Mouse (Mus musculus): ENCODE results near the gene Cox17. TPM values are rescaled to one million over a fixed set of nuclear protein-coding genes. Genes with fewer than 3 reads are reported as not detected.

The Cox17 gene
- polyA plus RNA-seq, 1 experiment from 2014 or later: 305 TPM

- Histone ChIP-seq H3K4me3 (replicated peaks; ENCODE audit: low read depth, low read length) (no peak overlapping the region), H3K9ac (ENCODE audit: low read depth, low read length) (no peak overlapping the region), H3K4me2 (ENCODE audit: low read length) (peak overlapping the region; percentile 14; the same call in 1 of the 2 replicates), H3K27ac (no peak overlapping the region), H3K27me3 (ENCODE audit: insufficient read depth, low read length) (no peaks in the 10 kb centered on the region), H3K36me3 (ENCODE audit: insufficient read depth, low read length) (no peaks in the 10 kb centered on the region), H3K9me3 (replicated peaks; ENCODE audit: low read length) (no peaks in the 10 kb centered on the region), H3K4me1 (replicated peaks; ENCODE audit: insufficient read depth, low read length) (peaks cover 6% of the 10 kb centered on the region; the same call in 1 of the 2 replicates)
- TF ChIP-seq CTCF (IDR thresholded peaks at IDR 0.05; ENCODE audit: low read depth): no peak
- 58% methylated on average over 23 of the region's 23 CpGs for WGBS
- DNase-seq (ENCODE audit: low spot score) (peak; percentile 45), ATAC-seq (replicated peaks; ENCODE audit: low FRiP score, low read depth) (no peak)
Measured at GRCm38 (mm10) chr16:38392126-38392894, 45.5 kb downstream of the Cox17 start.

GRCm38 (mm10) chr16:38394191-38394618 is 47.4 kb downstream of the Cox17 start:
- no peaks in the 10 kb centered on the region for H3K36me3 ChIP-seq (ENCODE audit: insufficient read depth, low read length)
- DNase-seq (ENCODE audit: low spot score) (no peak), ATAC-seq (replicated peaks; ENCODE audit: low FRiP score, low read depth) (no peak)
- H3K27me3 ChIP-seq (ENCODE audit: insufficient read depth, low read length): no peaks in the 10 kb centered on the region
- TF ChIP-seq CTCF (IDR thresholded peaks at IDR 0.05; ENCODE audit: low read depth): no peak
- H3K9me3 ChIP-seq (replicated peaks; ENCODE audit: low read length): no peaks in the 10 kb centered on the region
- no peak overlapping the region for H3K4me2 ChIP-seq (ENCODE audit: low read length)
- WGBS: 87% methylated on average over 8 of the region's 8 CpGs
- no peak overlapping the region for H3K4me3 ChIP-seq (replicated peaks; ENCODE audit: low read depth, low read length)
- H3K27ac ChIP-seq: no peak overlapping the region
- H3K9ac ChIP-seq (ENCODE audit: low read depth, low read length): no peak overlapping the region
- peaks cover 6% of the 10 kb centered on the region; the same call in 1 of the 2 replicates for H3K4me1 ChIP-seq (replicated peaks; ENCODE audit: insufficient read depth, low read length)

- Histone ChIP-seq H3K4me1 (replicated peaks; ENCODE audit: insufficient read depth, low read length) (peaks cover 15% of the 10 kb centered on the region), H3K4me2 (ENCODE audit: low read length) (no peak overlapping the region), H3K36me3 (ENCODE audit: insufficient read depth, low read length) (no peaks in the 10 kb centered on the region), H3K27ac (no peak overlapping the region), H3K4me3 (replicated peaks; ENCODE audit: low read depth, low read length) (no peak overlapping the region), H3K27me3 (ENCODE audit: insufficient read depth, low read length) (no peaks in the 10 kb centered on the region), H3K9me3 (replicated peaks; ENCODE audit: low read length) (no peaks in the 10 kb centered on the region), H3K9ac (ENCODE audit: low read depth, low read length) (no peak overlapping the region)
- no peak for TF ChIP-seq CTCF (IDR thresholded peaks at IDR 0.05; ENCODE audit: low read depth)
- DNase-seq (ENCODE audit: low spot score): no peak
- WGBS: 51% methylated on average over 6 of the region's 6 CpGs
- no peak for ATAC-seq (replicated peaks; ENCODE audit: low FRiP score, low read depth)
Measured at GRCm38 (mm10) chr16:38395060-38395730, 48.4 kb downstream of the Cox17 start.

- no peak overlapping the region for H3K27ac ChIP-seq
- WGBS: 30% methylated on average over 13 of the region's 13 CpGs
Measured at GRCm38 (mm10) chr16:38396155-38396554, 49.4 kb downstream of the Cox17 start.

GRCm38 (mm10) chr16:38398266-38398665 is 51.5 kb downstream of the Cox17 start:
- no peak overlapping the region for H3K4me3 ChIP-seq (replicated peaks; ENCODE audit: low read depth, low read length)
- no peaks in the 10 kb centered on the region for H3K9me3 ChIP-seq (replicated peaks; ENCODE audit: low read length)
- WGBS: 84% methylated on average over 6 of the region's 6 CpGs
- H3K27me3 ChIP-seq (ENCODE audit: insufficient read depth, low read length): no peaks in the 10 kb centered on the region
- H3K27ac ChIP-seq: no peak overlapping the region
- ATAC-seq (replicated peaks; ENCODE audit: low FRiP score, low read depth) (peak; percentile 71; the same call in 1 of the 2 replicates), DNase-seq (ENCODE audit: low spot score) (no peak)
- H3K4me2 ChIP-seq (ENCODE audit: low read length): no peak overlapping the region
- TF ChIP-seq CTCF (IDR thresholded peaks at IDR 0.05; ENCODE audit: low read depth): no peak
- peaks cover 17% of the 10 kb centered on the region for H3K4me1 ChIP-seq (replicated peaks; ENCODE audit: insufficient read depth, low read length)
- H3K36me3 ChIP-seq (ENCODE audit: insufficient read depth, low read length): no peaks in the 10 kb centered on the region
- no peak overlapping the region for H3K9ac ChIP-seq (ENCODE audit: low read depth, low read length)

More at GRCm38 (mm10) chr16:38396155-38396554, 49.4 kb downstream of the Cox17 start:
- DNase-seq (ENCODE audit: low spot score) (peak; percentile 88), ATAC-seq (replicated peaks; ENCODE audit: low FRiP score, low read depth) (no peak)
- Histone ChIP-seq H3K9me3 (replicated peaks; ENCODE audit: low read length) (no peaks in the 10 kb centered on the region), H3K4me1 (replicated peaks; ENCODE audit: insufficient read depth, low read length) (peaks cover 17% of the 10 kb centered on the region), H3K4me2 (ENCODE audit: low read length) (peak overlapping the region; percentile 16; the same call in 1 of the 2 replicates), H3K4me3 (replicated peaks; ENCODE audit: low read depth, low read length) (no peak overlapping the region), H3K9ac (ENCODE audit: low read depth, low read length) (no peak overlapping the region), H3K36me3 (ENCODE audit: insufficient read depth, low read length) (no peaks in the 10 kb centered on the region), H3K27me3 (ENCODE audit: insufficient read depth, low read length) (no peaks in the 10 kb centered on the region)
- TF ChIP-seq CTCF (IDR thresholded peaks at IDR 0.05; ENCODE audit: low read depth): no peak

GRCm38 (mm10) chr16:38399076-38399475 is 52.3 kb downstream of the Cox17 start:
- no peak for DNase-seq (ENCODE audit: low spot score)
- Histone ChIP-seq H3K4me2 (ENCODE audit: low read length) (peak overlapping the region; percentile 59; the same call in 1 of the 2 replicates), H3K4me3 (replicated peaks; ENCODE audit: low read depth, low read length) (no peak overlapping the region), H3K9me3 (replicated peaks; ENCODE audit: low read length) (no peaks in the 10 kb centered on the region), H3K9ac (ENCODE audit: low read depth, low read length) (no peak overlapping the region), H3K27ac (peak overlapping the region; percentile 78), H3K27me3 (ENCODE audit: insufficient read depth, low read length) (no peaks in the 10 kb centered on the region), H3K4me1 (replicated peaks; ENCODE audit: insufficient read depth, low read length) (peaks cover 17% of the 10 kb centered on the region), H3K36me3 (ENCODE audit: insufficient read depth, low read length) (no peaks in the 10 kb centered on the region)
- no peak for TF ChIP-seq CTCF (IDR thresholded peaks at IDR 0.05; ENCODE audit: low read depth)
- WGBS: 67% methylated on average over 3 of the region's 3 CpGs
- no peak for ATAC-seq (replicated peaks; ENCODE audit: low FRiP score, low read depth)

Data from kidney, postnatal 0 days (tissue).